Mouse (Mus musculus) embryo, embryonic 10.5 days (tissue): Measurements from ENCODE around the gene Scnn1a.

Experiments used
- DNase-seq: peaks from one replicate; pipeline ENCODE4 v3.0.0-alpha.2; 2015; ENCODE audit warnings: low spot score

Scnn1a gene

DNA sequence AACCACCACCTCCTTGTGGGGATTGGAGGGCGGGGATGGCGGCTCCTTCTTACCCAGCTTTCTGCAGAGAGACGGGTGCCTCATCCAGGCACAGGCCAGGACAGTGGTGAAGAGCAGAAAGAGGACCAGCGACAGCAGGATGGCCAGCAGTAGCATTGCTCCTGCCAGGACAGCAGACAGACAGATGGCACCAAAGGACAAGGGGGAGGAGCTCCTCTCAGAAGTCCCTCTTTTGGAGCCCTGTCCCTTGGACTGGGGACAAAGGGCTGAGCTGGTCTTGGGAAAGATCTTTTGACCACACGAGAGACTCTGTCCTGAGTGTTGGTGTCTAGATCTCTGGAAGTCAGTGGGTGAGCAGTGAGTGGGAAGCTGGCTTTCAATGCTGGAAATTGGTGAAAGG lies 11.1 kb upstream of the Scnn1a start:
- DNase-seq = no peak

DNA sequence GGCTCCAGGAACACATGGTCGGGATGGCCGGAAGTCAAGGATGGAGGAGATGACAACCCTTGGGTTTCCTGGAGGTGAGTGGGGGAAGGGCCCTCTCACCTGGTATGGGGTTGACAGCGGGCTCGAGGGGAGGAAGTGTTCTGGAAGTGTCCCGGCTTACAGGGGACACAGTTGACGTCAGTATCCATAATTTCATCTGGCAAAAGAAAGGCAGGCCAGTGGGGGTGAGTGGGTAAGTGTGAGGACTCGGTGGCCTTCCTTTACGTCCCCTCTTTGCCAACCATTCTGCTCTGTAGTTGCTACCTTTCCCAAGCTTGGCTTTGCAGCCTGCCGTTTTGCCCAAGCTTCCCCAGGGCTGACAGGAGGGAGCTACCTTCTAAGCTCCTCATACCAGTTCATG lies 8.3 kb upstream of the Scnn1a start:
- no peak for DNase-seq

DNA sequence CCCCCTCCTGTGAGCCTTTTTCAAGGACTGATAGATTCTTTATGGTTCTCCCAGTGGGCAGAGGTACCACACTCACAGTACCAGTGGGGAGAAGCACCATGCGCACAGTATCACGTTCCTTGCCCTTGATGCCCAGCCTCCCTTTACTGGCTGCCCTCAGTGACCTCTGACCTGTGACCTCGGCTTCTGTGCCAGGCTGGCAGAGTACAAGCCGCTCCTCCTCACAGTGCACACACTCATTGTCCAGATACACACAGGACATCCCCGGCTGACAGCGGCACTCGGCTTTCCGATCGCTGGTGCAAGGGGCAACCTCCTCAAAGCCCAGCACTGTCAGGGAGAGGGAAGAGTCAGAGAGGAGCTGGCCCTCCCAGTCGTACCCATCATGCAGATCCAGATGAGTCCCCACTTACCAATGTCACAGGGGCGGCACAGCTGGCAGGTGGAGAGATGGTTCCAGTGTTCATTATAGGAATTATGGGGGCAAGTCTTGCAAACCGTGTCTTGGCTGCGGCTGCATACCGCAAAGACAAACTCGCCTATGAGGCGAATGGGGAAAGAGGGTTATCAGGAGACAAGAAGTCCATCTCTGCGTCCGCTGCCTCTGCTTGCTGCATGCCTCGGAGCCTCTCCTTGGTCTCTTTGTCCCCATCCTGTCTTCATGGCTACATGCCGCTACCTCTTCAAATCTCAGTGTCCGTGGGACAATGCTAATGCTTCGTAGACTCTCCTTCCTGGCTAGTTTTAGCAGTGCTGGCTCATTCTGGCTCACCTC lies 7.7 kb upstream of the Scnn1a start:
- peak; percentile 24 for DNase-seq

DNA sequence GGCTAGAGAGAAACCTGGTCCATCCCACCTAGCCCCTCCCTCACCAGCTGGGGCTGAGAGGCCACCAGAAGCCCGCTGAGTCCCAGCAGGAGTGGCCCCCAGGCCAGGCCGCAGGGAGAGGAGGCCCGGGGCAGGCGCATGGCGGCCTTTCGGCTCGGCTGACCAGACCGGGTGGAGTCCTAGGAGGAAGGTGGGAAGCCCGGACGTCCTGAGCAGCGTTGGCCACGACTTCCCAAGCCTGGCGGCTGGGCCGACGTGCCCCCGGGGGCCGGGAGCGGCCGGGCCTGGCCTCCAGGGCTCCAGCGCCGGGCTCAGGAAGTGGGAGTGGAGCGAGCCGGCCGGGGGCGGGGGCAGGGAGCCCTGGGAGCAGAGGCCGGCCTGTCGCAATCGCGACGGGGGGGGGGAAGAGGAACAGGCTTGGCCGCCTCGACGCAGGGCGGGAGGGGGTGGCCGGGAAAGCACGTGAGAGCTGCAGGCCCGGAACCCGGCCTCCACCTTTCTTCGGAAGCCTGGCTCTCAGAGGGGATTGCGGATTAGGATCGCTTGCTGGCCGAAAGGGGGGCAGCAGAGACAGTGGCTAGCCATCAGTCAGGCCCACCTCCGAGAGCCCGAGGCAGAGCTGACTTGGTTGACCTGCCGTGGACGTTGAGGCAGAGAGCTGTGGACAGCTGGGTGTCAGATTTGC lies 6.8 kb upstream of the Scnn1a start, which contains the start of gene Ltbr:
Ltbr (minus strand) TSS at position 340 of the 685 bp plus-strand sequence.
- peak; percentile 75 for DNase-seq

DNA sequence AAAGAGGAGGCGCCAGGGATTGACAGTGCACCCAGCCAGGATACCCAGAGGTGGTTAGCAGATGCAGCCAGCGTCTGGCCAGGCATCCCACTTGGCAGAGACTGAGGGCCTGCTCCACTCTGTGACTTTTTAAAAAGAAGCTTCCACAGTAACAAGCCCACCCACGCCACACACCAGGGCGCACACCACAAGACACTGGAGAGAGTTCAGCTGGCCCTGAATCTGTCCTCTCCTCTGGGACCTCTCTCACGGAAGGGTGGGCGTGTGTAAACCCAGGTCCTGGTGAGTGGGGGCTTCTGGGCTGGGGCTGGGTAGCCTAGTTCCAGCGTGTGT lies 6.3 kb upstream of the Scnn1a start:
- DNase-seq = no peak

DNA sequence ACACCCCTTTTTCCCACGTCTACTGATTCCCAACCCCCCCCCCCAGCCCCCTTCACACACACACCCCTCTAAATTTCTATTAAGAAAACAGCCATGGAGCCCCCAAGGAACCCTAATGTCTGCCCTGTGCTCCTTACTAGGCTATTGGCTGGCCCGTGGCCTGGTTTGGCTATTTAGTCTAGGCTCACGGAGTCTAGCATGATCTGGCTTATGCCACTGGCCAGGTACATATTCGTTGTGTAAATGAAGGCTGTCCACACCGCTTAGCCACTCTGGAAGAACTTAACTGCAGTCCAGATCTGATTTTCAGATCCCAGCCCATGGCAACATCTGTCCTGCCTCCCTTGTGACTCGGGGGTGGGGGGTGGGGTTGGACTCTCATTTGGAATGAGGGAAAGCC lies 5.7 kb upstream of the Scnn1a start:
- DNase-seq = no peak

DNA sequence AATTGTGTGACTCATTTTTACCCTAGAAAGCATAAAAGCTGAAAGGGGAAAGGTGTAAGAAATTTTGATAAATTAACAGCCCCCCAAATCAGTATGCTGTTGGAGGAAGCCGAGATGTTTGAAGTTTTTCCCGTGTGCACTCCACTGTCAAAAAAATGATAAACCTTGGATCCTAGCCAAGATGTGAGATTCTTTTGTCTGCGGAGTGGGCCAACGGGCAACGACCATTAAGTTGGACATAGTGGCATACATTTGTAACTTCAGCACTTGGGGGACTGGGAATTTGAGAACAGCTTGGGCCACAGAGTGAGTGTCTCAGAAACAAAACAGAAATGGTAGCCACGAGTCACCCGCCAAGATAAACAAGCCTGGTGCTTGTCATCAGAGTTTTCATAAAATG lies 3.4 kb upstream of the Scnn1a start:
- no peak for DNase-seq

DNA sequence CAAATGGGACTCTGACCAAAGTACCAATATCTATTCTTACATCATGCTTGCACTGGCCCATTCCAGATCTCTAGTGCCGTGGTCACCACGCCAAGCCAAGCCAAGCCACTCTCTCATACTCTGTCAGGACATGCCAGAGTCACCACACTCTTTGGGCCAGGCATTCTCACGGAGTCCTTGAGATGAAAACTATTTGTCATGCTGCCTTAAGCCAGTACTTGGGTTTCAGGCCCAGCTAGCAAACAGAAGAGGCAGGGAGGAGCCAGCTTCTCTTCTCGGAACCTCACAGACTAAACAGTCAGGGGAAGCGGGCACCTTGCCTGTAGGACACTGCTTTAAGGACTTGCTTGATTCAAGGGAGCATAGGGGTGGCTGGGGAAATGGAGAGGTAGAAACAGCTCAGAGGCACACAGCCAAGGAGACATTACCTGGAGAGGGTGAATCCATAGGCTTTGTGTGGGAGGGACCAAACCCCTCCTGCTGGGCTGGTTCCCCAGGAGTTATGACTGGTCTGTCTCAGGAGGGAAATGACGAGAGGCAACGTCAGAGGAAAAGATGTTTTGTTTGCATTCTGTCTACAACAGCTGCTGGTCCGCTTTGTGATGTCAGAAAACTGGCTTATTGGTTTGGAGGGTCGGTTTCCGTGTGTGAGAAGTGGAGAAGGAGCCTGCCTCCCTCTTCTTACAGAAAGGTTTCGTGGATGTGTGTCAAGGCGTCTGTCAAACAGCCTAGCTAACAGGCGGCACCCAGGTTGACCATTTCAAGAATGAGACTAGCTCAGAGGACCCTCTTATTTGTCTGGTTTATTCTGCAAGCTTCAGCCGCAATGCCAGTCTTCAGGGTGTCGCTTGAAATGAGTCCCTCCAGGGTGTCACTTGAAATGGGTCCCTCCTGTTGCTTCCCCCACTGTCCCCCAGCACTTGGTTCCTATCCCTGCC lies 1.2 kb upstream of the Scnn1a start:
- no peak for DNase-seq

DNA sequence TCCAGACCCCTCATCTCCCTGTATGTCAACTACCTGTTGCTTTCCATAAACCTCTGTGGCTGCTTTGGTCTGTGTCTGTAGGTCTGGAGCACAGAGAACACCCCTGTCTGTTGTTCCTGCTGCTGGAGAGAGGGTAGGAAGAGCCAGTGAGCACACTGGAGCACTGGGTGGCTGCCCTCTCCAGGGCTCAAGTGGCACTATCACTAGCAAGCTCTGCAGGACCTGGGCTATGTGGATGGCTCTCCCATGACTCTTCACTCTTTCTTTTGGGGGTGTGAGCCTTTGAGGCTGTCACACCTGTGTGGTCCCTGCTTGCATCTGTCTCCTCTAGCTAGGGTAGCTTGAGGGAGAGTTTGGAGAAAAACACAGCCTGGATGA lies 551 bp upstream of the Scnn1a start:
- DNase-seq = no peak

DNA sequence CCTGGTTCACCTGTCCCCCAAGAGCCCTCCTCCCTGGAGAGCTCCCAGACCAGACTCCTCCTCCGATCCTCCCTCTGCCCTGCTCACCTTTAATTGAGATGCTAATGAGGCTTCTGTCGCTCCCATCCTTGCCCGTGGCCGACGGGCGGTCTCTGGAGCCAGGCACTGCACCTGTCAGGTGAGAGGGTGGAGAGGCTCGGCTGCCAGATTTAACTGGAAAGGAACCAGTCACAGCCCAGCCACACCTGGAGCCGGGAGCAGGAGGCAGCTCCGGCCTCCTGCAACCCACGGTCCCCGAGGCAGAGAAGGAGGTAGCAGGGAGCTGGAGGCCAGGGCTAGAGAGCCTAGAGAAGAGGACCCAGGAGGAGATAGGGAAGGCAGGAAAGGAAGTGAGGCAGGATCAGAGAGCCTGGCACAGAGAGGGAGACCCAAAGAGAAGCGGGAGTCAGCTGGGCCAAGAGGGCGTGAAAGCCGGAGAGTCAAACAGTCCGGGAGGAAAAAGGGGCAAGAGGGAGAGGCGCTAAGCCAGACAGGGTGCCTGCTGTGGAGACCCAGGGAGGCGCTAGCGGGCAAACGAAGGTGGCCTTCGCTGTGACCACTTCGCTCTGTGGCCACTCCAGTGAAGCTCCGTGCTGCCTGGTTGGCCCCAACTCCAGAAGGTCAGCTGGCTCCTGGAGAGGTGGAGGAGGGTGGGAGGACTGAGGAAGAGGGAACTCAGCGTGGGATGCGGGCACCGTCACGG lies 826 bp downstream of the Scnn1a start:
- DNase-seq = no peak

DNA sequence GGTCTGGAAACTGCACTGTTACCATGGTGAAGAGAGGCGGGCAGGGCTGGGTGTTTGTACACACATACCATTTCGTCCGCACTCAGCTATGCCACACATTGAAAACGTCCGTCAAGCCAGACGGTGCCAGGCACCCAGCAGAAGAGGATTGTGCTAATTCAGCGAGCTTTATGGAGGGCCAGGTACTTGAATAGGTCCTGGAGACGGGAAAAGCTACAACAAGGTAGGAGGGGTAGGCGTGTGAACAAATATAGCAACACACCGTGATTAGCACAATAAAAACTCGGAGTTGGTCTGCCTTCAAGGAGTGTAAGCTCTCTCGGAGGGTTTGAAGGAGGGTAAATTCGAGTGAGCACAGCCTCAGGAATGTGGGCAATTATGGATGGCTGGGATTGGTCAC lies 2.3 kb downstream of the Scnn1a start:
- DNase-seq = no peak

DNA sequence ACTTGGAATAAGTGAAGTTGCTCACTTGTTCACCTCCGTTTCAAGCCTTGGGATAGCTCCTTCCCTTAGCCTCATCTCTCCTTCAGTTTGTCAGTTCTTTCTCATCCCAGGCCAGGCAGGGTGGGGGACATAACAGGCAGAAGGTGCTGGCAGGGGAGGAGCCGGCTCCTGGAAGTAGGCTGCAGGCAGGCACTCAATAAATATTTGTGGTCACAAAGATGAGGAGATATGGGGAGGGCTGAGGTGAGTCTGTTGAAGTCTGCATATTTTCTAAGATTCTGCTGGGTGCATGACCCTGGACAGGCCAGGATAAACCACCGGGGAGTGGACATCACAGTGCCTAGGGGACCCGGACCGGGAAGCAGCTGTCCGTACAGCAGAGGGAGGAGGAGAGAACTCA lies 3.1 kb downstream of the Scnn1a start:
- no peak for DNase-seq

DNA sequence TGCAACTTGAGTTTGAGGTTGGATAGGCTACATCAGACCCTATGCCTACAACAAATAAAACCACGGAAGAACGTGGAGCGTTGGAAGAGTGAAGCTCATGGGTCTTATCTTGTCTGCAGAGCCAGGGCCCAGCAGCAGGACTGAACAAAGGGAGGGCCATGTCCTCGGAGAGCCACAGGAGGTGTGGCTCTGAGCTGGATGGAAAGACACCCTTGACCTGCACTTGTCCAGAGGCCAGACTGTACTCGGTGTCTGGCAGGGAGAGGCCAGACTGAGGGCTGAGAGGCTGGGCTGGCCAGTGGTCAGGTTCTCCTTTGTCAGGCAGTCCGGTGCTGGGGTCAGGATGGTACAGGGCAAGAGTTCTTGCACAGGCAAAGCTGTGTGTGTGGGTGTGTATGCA lies 4.9 kb downstream of the Scnn1a start:
- no peak for DNase-seq

DNA sequence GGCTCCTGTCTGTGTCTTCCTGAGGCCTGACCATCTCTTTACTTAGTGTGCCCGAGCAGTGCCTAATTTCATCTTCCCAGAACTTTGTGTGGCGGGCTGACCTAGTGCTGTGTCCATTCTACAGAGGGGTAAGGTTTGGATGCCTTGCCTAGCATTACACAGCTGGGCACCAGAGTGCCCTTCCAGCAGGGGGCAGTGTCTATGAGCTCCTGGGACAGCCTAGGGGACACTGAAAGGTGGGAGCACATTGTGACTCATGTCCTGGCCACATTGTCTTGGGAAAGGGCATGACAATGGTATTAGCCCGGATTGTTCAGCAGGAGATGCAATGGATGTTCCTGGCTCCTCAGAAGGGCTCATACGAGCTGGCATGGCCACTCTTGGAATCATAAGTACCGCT lies 7.8 kb downstream of the Scnn1a start:
- no peak for DNase-seq

DNA sequence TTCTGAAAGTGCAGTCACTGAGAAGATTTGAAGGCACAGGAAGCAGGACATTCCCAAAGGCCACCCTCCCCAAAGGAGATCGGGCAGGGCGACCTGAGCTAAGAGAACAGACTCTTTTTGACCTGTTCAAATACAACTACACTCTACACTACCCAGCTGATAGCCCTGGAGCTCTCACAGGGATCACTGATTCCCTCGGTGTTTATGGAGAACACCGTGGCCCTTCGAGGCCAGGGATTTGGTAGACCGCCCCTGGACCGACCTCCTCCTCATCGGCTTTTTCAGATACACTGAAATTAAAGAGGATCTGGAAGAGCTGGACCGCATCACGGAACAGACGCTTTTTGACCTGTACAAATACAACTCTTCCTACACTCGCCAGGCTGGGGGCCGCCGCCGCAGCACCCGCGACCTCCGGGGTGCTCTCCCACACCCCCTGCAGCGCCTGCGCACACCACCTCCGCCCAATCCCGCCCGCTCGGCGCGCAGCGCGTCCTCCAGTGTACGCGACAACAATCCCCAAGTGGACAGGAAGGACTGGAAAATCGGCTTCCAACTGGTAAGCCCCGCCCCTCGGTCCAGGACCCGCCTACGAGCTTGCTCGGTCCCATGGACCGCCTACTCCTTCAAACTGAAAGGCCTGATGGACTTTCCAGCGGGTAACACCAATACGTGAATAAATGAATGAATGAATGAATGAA lies 10.3 kb downstream of the Scnn1a start:
- peak; percentile 89 for DNase-seq

DNA sequence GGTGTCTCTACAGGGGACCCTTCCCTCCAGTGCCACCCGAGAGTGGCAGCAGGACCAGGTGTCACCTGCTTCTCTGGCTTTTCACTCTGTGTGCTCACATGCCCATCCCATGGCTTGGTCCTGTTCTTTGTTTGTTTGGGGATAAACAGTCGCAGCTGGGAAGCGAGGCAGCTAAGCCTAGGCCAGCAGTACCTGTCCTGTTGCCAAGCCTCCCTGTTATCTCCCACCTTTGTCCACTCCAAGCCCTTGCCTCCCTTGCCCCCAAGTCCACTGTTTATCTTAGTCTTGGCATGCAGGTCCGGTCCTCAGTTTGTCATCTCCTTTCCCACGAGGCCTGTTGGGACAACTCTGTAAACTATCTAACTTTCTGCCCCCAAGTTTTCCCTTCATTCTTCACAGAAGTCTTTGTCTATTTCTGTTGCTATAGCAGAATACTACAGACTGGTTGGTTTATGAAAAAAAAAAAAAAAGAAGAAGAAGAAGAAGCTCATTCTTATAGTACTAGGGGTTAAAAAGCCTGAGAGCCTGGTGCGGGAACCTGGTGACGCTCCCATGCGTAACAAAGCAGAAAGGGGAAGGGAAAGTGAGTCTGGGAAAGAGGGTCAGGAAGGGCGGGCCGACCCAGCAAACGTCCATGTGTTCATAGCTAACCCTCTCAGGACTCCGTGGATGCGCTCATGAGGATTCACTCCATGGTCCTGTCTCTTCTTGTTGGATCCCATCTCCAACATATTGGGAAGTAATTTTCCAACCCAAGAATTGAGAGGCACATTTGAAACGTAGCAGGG lies 12.8 kb downstream of the Scnn1a start:
- DNase-seq = no peak

DNA sequence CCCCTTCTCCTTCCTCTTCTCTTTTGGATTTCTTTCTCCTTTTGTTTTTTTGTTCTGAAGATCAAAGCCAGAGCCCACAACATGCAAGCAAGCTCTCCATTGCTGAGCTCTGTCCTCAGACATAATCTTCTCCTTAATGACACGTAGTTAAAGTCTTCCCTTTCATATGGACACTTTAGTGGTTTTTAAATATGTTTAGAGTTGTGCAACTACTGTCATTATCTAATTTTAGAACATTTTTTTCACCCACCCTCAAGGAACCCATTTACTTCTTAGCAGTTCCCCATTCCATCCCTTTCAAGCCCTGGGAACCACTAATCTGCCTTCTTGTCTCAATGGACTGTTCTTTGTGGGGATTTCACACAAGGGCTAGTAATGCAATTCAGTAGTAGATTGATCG lies 13.9 kb downstream of the Scnn1a start:
- no peak for DNase-seq

DNA sequence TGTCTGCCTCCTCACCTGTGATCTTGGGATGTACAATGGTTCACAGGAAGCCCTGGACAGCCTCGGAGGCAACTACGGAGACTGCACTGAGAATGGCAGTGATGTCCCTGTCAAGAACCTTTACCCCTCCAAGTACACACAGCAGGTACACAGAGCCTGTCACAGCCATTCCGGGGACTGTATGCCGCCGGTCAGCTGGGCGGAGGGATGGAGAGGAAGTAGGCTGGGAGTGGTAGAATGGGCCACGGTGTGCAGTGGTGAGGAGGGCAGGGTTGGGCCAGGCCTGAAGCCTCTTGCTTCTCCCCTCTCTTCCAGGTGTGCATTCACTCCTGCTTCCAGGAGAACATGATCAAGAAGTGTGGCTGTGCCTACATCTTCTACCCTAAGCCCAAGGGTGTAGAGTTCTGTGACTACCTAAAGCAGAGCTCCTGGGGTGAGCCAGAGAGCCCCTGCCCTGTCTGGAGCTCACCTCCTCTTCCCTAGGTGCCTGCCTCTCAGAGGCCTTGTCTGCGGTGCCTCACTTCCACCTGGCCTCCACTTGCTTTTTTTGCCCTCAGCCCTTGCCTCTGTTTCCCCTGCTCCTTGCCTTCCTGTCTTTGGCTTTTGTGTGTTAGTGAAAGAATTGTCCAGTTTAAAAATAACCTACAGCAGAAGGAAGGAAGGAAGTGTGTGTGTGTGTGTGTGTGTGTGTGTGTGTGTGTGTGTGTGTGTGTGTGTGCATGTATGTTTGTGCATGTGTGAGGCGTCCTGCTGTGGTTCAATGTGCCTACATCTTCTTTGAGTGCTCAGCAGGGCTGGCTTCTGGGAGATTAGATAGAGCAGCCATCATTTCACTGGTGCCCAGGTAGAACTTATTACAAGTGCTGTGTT lies 18.6 kb downstream of the Scnn1a start:
- no peak for DNase-seq

DNA sequence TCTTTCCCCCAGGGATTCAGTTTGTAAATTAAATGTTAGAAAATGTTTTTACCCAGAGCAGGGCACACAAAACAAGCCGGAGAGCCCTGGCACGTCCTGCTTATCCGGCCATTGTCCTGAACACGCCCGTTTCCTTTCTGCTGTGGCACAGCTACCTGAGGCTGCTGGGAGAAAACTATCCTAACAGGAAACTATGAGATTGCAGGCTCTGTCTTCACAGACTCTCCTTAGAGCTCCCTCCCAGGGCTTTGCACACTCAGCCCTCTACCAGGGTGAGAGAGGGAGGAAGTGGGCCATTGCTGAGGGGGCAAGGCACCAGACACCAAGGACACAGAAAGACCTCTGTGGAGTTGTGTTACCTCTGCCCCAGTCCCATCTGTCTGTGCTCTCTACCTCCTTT lies 19.8 kb downstream of the Scnn1a start:
- DNase-seq = no peak

DNA sequence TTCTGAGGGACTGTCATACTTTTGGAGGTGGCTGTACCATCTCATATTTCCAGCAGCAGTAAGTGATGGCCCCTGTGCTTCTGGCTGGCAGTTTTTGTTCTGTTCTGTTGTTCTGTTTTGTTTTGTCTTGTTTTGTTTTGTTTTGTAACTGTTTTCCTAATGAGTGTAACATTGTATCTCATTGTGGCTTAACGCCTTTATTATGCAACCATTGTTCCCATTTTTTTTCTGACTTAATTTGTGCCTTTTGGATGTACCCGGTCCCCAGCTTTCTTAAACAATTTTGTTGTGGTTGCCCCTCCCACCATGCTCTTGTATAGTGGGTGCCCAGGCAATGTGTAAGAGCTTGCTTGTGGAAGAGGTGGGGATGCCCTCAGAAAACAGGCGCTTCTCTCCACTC lies 21.7 kb downstream of the Scnn1a start:
- DNase-seq = no peak
